Mouse (Mus musculus): ENCODE results near the gene Gch1. TPM values are rescaled to one million over a fixed set of nuclear protein-coding genes. Genes with fewer than 3 reads are reported as not detected.

Gene Gch1
- total and polyA plus RNA-seq, 2 experiments from 2014 or later: 5.6 to 10.2 TPM

GRCm38 (mm10) chr14:47221567-47221966 is 32.4 kb upstream of the Gch1 start:
- Histone ChIP-seq H3K4me3 (ENCODE audit: low read depth, low read length) (no peak overlapping the region), H3K27me3 (ENCODE audit: control insufficient read depth, insufficient read depth, low read length) (no peaks in the 10 kb centered on the region), H3K4me2 (ENCODE audit: low read depth, low read length) (no peak overlapping the region), H3K36me3 (replicated peaks; ENCODE audit: control insufficient read depth, insufficient read depth, low read length) (no peaks in the 10 kb centered on the region), H3K4me1 (ENCODE audit: control insufficient read depth, insufficient read depth) (no peaks in the 10 kb centered on the region), H3K9ac (replicated peaks; ENCODE audit: low read depth, low read length) (no peak overlapping the region), H3K27ac (ENCODE audit: low read depth) (no peak overlapping the region), H3K9me3 (replicated peaks; ENCODE audit: control insufficient read depth, low read length) (no peaks in the 10 kb centered on the region)
- ATAC-seq (ENCODE audit: insufficient read depth, low read depth) (no peak), DNase-seq (ENCODE audit: low spot score) (no peak)
- TF ChIP-seq CTCF (IDR thresholded peaks at IDR 0.05; ENCODE audit: low read depth) (no peak), EP300 (IDR thresholded peaks at IDR 0.05; ENCODE audit: low read depth) (no peak)
- 85% methylated on average over 11 of the region's 11 CpGs for WGBS

GRCm38 (mm10) chr14:47220231-47221025 is 31.2 kb upstream of the Gch1 start:
- 75% methylated on average over 8 of the region's 8 CpGs for WGBS
- no peaks in the 10 kb centered on the region for H3K4me1 ChIP-seq (ENCODE audit: control insufficient read depth, insufficient read depth)
- H3K9ac ChIP-seq (replicated peaks; ENCODE audit: low read depth, low read length): no peak overlapping the region
- H3K36me3 ChIP-seq (replicated peaks; ENCODE audit: control insufficient read depth, insufficient read depth, low read length): no peaks in the 10 kb centered on the region
- H3K27ac ChIP-seq (ENCODE audit: low read depth): no peak overlapping the region
- H3K27me3 ChIP-seq (ENCODE audit: control insufficient read depth, insufficient read depth, low read length): no peaks in the 10 kb centered on the region
- no peak overlapping the region for H3K4me2 ChIP-seq (ENCODE audit: low read depth, low read length)
- H3K4me3 ChIP-seq (ENCODE audit: low read depth, low read length): no peak overlapping the region
- H3K9me3 ChIP-seq (replicated peaks; ENCODE audit: control insufficient read depth, low read length): no peaks in the 10 kb centered on the region
- no peak for TF ChIP-seq EP300 (IDR thresholded peaks at IDR 0.05; ENCODE audit: low read depth)
- no peak for TF ChIP-seq CTCF (IDR thresholded peaks at IDR 0.05; ENCODE audit: low read depth)
- DNase-seq (ENCODE audit: low spot score) (no peak), ATAC-seq (ENCODE audit: insufficient read depth, low read depth) (no peak)

DNA sequence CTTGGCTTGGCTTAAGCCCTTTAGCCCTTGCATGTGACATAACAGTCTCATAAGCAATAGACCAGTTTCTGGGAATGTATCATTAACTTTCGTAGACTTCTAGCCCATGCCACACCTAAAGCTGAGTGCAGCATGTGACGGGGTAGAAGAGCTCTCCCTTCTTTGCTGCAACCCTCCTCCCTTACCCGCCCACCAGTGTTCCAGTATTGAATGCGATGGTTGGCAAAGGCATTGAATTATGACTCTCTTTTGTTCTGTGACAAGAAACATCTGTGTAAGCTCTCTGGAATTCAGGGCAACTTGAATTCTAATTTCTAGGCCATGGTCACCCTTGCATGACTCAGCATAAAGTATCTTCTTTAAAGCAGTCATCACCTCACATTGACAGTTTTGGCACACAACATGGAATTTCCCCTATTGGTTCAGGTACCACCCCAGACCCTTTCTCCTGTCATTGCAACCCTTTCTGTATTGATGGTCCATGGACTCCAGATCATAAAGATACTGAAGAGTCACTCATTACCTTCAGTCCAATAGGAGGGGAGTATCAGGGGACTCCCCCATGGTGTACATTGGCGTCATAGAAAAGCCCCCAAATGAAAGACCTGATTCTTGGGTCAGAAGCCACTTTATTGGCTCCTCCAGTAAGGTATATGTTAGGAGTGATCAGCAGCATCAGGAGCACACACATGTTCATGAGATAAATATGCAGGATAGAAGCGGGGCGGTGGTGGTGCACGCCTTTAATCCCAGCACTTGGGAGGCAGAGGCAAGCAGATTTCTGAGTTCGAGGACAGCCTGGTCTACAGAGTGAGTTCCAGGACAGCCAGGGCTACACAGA is 29.8 kb upstream of the Gch1 start:
- TF ChIP-seq EP300 (IDR thresholded peaks at IDR 0.05; ENCODE audit: low read depth) (no peak), CTCF (IDR thresholded peaks at IDR 0.05; ENCODE audit: low read depth) (no peak)
- DNase-seq (ENCODE audit: low spot score) (no peak), ATAC-seq (ENCODE audit: insufficient read depth, low read depth) (no peak)
- WGBS: 90% methylated on average over 9 of the region's 9 CpGs
- no peaks in the 10 kb centered on the region for H3K27me3 ChIP-seq (ENCODE audit: control insufficient read depth, insufficient read depth, low read length)
- no peak overlapping the region for H3K27ac ChIP-seq (ENCODE audit: low read depth)
- no peaks in the 10 kb centered on the region for H3K36me3 ChIP-seq (replicated peaks; ENCODE audit: control insufficient read depth, insufficient read depth, low read length)
- no peak overlapping the region for H3K9ac ChIP-seq (replicated peaks; ENCODE audit: low read depth, low read length)
- no peaks in the 10 kb centered on the region for H3K4me1 ChIP-seq (ENCODE audit: control insufficient read depth, insufficient read depth)
- no peak overlapping the region for H3K4me3 ChIP-seq (ENCODE audit: low read depth, low read length)
- H3K4me2 ChIP-seq (ENCODE audit: low read depth, low read length): no peak overlapping the region
- H3K9me3 ChIP-seq (replicated peaks; ENCODE audit: control insufficient read depth, low read length): no peaks in the 10 kb centered on the region

- H3K9me3 ChIP-seq (replicated peaks; ENCODE audit: control insufficient read depth, low read length): no peaks in the 10 kb centered on the region
- no peaks in the 10 kb centered on the region for H3K36me3 ChIP-seq (replicated peaks; ENCODE audit: control insufficient read depth, insufficient read depth, low read length)
- TF ChIP-seq CTCF (IDR thresholded peaks at IDR 0.05; ENCODE audit: low read depth) (no peak), EP300 (IDR thresholded peaks at IDR 0.05; ENCODE audit: low read depth) (no peak)
- H3K27me3 ChIP-seq (ENCODE audit: control insufficient read depth, insufficient read depth, low read length): no peaks in the 10 kb centered on the region
- no peak for DNase-seq (ENCODE audit: low spot score)
- no peak for ATAC-seq (ENCODE audit: insufficient read depth, low read depth)
- H3K4me3 ChIP-seq (ENCODE audit: low read depth, low read length): no peak overlapping the region
- H3K4me2 ChIP-seq (ENCODE audit: low read depth, low read length): no peak overlapping the region
- H3K27ac ChIP-seq (ENCODE audit: low read depth): no peak overlapping the region
- no peak overlapping the region for H3K9ac ChIP-seq (replicated peaks; ENCODE audit: low read depth, low read length)
- 60% methylated on average over 2 of the region's 2 CpGs for WGBS
- no peaks in the 10 kb centered on the region for H3K4me1 ChIP-seq (ENCODE audit: control insufficient read depth, insufficient read depth)
Observed at GRCm38 (mm10) chr14:47216541-47216940, 27.3 kb upstream of the Gch1 start.

DNA sequence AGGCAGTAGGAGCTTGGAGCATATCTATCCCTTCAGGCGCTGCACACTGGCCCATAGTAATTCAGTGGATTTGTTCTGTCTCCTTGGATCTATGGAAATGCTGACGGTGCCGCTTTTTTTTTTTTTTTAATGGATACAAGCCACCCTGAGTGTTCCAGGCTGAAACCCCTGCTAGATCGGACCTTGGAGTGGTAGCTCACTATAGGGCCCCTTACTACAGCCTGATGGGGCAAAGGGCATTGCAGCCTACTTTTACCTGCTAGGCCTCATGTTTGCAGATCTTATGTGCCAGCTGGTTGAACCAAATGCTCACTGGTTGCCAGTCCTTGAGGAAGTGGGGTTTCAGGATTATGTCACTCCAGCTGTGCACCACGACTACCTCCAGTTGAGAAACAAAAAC is 25.2 kb upstream of the Gch1 start:
- H3K4me3 ChIP-seq (ENCODE audit: low read depth, low read length): no peak overlapping the region
- no peak for TF ChIP-seq EP300 (IDR thresholded peaks at IDR 0.05; ENCODE audit: low read depth)
- no peak overlapping the region for H3K4me2 ChIP-seq (ENCODE audit: low read depth, low read length)
- H3K27me3 ChIP-seq (ENCODE audit: control insufficient read depth, insufficient read depth, low read length): no peaks in the 10 kb centered on the region
- DNase-seq (ENCODE audit: low spot score) (no peak), ATAC-seq (ENCODE audit: insufficient read depth, low read depth) (no peak)
- H3K9ac ChIP-seq (replicated peaks; ENCODE audit: low read depth, low read length): no peak overlapping the region
- H3K9me3 ChIP-seq (replicated peaks; ENCODE audit: control insufficient read depth, low read length): no peaks in the 10 kb centered on the region
- H3K36me3 ChIP-seq (replicated peaks; ENCODE audit: control insufficient read depth, insufficient read depth, low read length): no peaks in the 10 kb centered on the region
- H3K4me1 ChIP-seq (ENCODE audit: control insufficient read depth, insufficient read depth): no peaks in the 10 kb centered on the region
- no peak overlapping the region for H3K27ac ChIP-seq (ENCODE audit: low read depth)
- 70% methylated on average over 5 of the region's 5 CpGs for whole genome bisulfite sequencing
